Mouse (Mus musculus) forebrain, embryonic 14.5 days (tissue): Measurements from ENCODE around the gene Txk. TPM values are rescaled to one million over a fixed set of nuclear protein-coding genes. Genes with fewer than 3 reads are reported as not detected.

Experiments used
- ATAC-seq: fragments of 200-750 bp; cut with Nextera tagmentation; 2 replicates; pipeline ENCODE4 v1.8.0; 2017; ENCODE audit warnings: mild to moderate bottlenecking, moderate library complexity
- DNase-seq: peaks from one replicate; pipeline ENCODE4 v3.0.0-alpha.2; 2015; ENCODE audit warnings: low spot score
- H3K27ac ChIP-seq: fragments of 300-500 bp; sonication (generic); 2 replicates; pipeline ENCODE4 v1.5.1; 2014; ENCODE audit warnings: low read depth, mild to moderate bottlenecking, control low read depth, low read length, moderate library complexity
- H3K27me3 ChIP-seq: fragments of 300-500 bp; sonication (generic); replicated peaks from 2 replicates; pipeline ENCODE4 v1.6.1; 2014; ENCODE audit warnings: low read length, control low read depth, mixed read lengths; ENCODE audit not compliant: control insufficient read depth, insufficient read depth
- H3K36me3 ChIP-seq: fragments of 300-500 bp; sonication (generic); 2 replicates; pipeline ENCODE4 v1.6.1; 2014; ENCODE audit warnings: low read length, control low read depth; ENCODE audit not compliant: control insufficient read depth, insufficient read depth
- H3K4me1 ChIP-seq: fragments of 300-500 bp; sonication (generic); 2 replicates; pipeline ENCODE4 v1.6.1; 2014; ENCODE audit warnings: antibody characterized with exemption, low read length, control low read depth; ENCODE audit not compliant: control insufficient read depth, insufficient read depth
- H3K4me2 ChIP-seq: fragments of 300-500 bp; sonication (generic); 2 replicates; pipeline ENCODE4 v1.6.1; 2014; ENCODE audit warnings: mild to moderate bottlenecking, control low read depth, low read length
- H3K4me3 ChIP-seq: fragments of 300-500 bp; sonication (generic); 2 replicates; pipeline ENCODE4 v1.5.1; 2014; ENCODE audit warnings: low read depth, low read length, control low read depth
- H3K9ac ChIP-seq: fragments of 300-500 bp; sonication (generic); 2 replicates; pipeline ENCODE4 v1.6.1; 2014; ENCODE audit warnings: mild to moderate bottlenecking, low read length, control low read depth, moderate library complexity
- H3K9me3 ChIP-seq: fragments of 300-500 bp; sonication (generic); replicated peaks from 2 replicates; pipeline ENCODE4 v1.6.1; 2016; ENCODE audit warnings: low read length, control low read depth, mixed read lengths; ENCODE audit not compliant: control insufficient read depth
- WGBS: fragments of 180-500 bp; shearing (Covaris S2); extraction: QIAGEN DNeasy Blood & Tissue Kit; methylation state at CpG from one replicate; pipeline ENCODE4 v1.1.7; 2014; 5-methylcytosine and 5-hydroxymethylcytosine counted together
- polyA plus RNA-seq: library from polyadenylated mRNA; unstranded; fragments of >200 nt; fragmentation: Nextera tagmentation; extraction: Ambion mirVana; gene quantifications from 2 replicates; pipeline ENCODE4 v1.2.1, GENCODE M21; 2014

Gene Txk
- polyA plus RNA-seq, 1 experiment from 2014 or later: not detected

- no peaks in the 10 kb centered on the region for H3K36me3 ChIP-seq
- H3K27ac ChIP-seq: no peak overlapping the region
- H3K9me3 ChIP-seq: no peaks in the 10 kb centered on the region
- no peak for DNase-seq
- no peak overlapping the region for H3K9ac ChIP-seq
- no peaks in the 10 kb centered on the region for H3K27me3 ChIP-seq
- no peak overlapping the region for H3K4me3 ChIP-seq
- no peak overlapping the region for H3K4me2 ChIP-seq
- no peak for ATAC-seq
- H3K4me1 ChIP-seq: no peaks in the 10 kb centered on the region
- 96% methylated on average over 7 of the region's 7 CpGs for WGBS
These were observed 30.5 kb upstream of the Txk start for GRCm38 (mm10) chr5:72783123-72783522.

- H3K9ac ChIP-seq: no peak overlapping the region
- no peak overlapping the region for H3K27ac ChIP-seq
- H3K27me3 ChIP-seq: no peaks in the 10 kb centered on the region
- no peak for ATAC-seq
- H3K4me1 ChIP-seq: no peaks in the 10 kb centered on the region
- WGBS: 88% methylated on average over 11 of the region's 11 CpGs
- no peaks in the 10 kb centered on the region for H3K36me3 ChIP-seq
- H3K9me3 ChIP-seq: no peaks in the 10 kb centered on the region
- H3K4me2 ChIP-seq: no peak overlapping the region
- DNase-seq: no peak
- H3K4me3 ChIP-seq: no peak overlapping the region
These were observed 29.2 kb upstream of the Txk start for GRCm38 (mm10) chr5:72781776-72782175.

DNA sequence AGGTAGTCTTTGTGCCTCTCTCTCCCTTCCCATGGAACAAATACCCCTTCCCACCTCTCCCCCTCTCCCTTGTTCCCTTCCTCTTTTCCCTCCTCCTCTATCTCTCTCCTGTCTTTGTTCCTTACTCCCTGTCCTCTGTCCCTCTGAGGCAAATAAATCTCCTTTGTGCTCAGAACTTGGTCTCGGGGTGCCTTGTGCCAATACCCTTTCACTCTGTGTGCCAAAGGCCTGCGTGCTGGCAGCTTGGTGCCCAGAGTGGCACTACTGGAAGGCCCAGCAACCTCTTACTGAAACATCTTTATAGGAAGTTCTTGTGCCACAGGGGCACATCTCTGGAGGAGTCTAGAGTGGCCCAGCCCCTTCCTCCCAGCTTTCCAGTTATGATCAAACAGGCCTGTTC is 24.0 kb upstream of the Txk start:
- DNase-seq: no peak
- Histone ChIP-seq H3K4me1 (no peaks in the 10 kb centered on the region), H3K9ac (no peak overlapping the region), H3K9me3 (no peaks in the 10 kb centered on the region), H3K36me3 (no peaks in the 10 kb centered on the region), H3K27me3 (no peaks in the 10 kb centered on the region), H3K27ac (no peak overlapping the region), H3K4me2 (no peak overlapping the region), H3K4me3 (no peak overlapping the region)
- 69% methylated on average over 2 of the region's 2 CpGs for WGBS
- ATAC-seq: no peak

- 74% methylated on average over 2 of the region's 2 CpGs for WGBS
- H3K27me3 ChIP-seq: no peaks in the 10 kb centered on the region
- ATAC-seq: no peak
- H3K27ac ChIP-seq: no peak overlapping the region
- H3K4me2 ChIP-seq: no peak overlapping the region
- no peaks in the 10 kb centered on the region for H3K9me3 ChIP-seq
- no peak overlapping the region for H3K4me3 ChIP-seq
- no peaks in the 10 kb centered on the region for H3K4me1 ChIP-seq
- no peak for DNase-seq
- H3K9ac ChIP-seq: no peak overlapping the region
- no peaks in the 10 kb centered on the region for H3K36me3 ChIP-seq
These were observed 23.6 kb upstream of the Txk start for GRCm38 (mm10) chr5:72776127-72776526.

- Histone ChIP-seq H3K9me3 (no peaks in the 10 kb centered on the region), H3K27me3 (no peaks in the 10 kb centered on the region), H3K4me1 (no peaks in the 10 kb centered on the region), H3K9ac (no peak overlapping the region), H3K27ac (no peak overlapping the region), H3K4me3 (no peak overlapping the region), H3K36me3 (no peaks in the 10 kb centered on the region), H3K4me2 (no peak overlapping the region)
- 85% methylated on average over 6 of the region's 6 CpGs for WGBS
- DNase-seq (no peak), ATAC-seq (no peak)
These were observed 17.3 kb upstream of the Txk start for GRCm38 (mm10) chr5:72769841-72770240.

DNA sequence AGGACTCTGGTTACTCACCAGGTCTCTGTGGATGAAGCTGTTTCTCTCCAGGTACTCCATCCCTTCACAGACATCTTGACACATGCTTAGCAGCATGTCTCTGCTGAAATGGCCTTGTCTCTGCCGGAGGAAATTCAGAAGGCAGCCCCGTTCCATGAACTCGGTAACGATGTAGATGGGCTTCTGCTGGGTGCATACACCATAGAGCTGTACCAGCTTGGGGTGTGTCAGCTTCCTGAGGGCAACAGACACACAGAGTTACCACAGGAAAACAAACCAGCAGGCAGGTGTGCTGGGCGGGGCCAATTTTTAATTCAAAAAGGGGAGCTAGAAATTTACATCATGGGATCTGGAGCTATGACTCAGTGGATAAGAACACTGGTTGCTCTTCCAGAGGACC is 11.0 kb upstream of the Txk start:
- no peak overlapping the region for H3K4me2 ChIP-seq
- H3K4me3 ChIP-seq: no peak overlapping the region
- H3K36me3 ChIP-seq: no peaks in the 10 kb centered on the region
- peaks cover 7% of the 10 kb centered on the region for H3K4me1 ChIP-seq
- H3K27me3 ChIP-seq: no peaks in the 10 kb centered on the region
- DNase-seq (no peak), ATAC-seq (no peak)
- no peak overlapping the region for H3K27ac ChIP-seq
- WGBS: 91% methylated on average over 5 of the region's 5 CpGs
- H3K9me3 ChIP-seq: no peaks in the 10 kb centered on the region
- H3K9ac ChIP-seq: no peak overlapping the region

DNA sequence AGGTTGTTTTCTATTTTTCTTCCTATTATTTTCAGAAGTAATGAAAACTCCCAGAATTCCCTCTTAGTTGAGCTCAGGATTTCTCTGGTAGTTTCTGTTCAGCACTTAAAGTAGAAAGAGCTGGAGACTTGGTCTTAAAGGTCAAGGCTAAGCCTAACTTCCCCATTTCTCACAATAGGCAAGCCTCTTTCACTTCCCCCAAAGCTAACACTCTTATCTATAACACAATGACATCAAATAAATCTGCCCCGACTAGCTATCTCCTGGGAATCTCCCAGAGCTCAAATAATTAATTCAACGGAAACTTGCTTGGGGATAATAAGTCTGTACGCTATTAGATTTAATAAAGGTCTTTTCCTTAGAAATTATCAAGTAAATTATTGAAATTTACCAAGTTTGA is 10.4 kb upstream of the Txk start:
- DNase-seq (no peak), ATAC-seq (no peak)
- no peaks in the 10 kb centered on the region for H3K36me3 ChIP-seq
- 81% methylated on average over 3 of the region's 3 CpGs for WGBS
- no peak overlapping the region for H3K9ac ChIP-seq
- H3K27ac ChIP-seq: no peak overlapping the region
- H3K4me2 ChIP-seq: no peak overlapping the region
- no peak overlapping the region for H3K4me3 ChIP-seq
- H3K9me3 ChIP-seq: no peaks in the 10 kb centered on the region
- peaks cover 7% of the 10 kb centered on the region for H3K4me1 ChIP-seq
- no peaks in the 10 kb centered on the region for H3K27me3 ChIP-seq

DNA sequence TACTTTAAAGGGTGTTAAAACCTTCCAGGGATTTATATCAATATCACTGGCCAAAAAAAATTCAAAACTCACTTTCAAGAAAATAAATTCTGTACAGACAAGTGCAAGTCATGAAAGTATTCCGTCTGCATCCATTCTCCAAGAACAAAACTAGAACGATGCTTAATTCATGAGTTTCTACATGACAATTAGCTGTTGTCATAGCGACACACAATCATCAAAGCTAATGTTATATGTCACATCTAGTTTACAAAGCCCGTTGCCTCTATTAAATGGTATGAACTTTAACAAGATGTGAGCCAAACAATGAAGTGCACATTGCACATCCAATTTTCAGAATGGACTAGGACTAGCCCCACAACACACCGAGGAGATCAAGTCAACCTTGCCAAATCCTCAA is 9.2 kb upstream of the Txk start:
- Histone ChIP-seq H3K4me2 (no peak overlapping the region), H3K27me3 (no peaks in the 10 kb centered on the region), H3K27ac (no peak overlapping the region), H3K9me3 (no peaks in the 10 kb centered on the region), H3K4me3 (no peak overlapping the region), H3K36me3 (no peaks in the 10 kb centered on the region), H3K4me1 (peaks cover 7% of the 10 kb centered on the region), H3K9ac (no peak overlapping the region)
- ATAC-seq (0 out of 2 replicates have a peak, but pooled peaks have one; percentile 25), DNase-seq (peak; percentile 52)
- WGBS: 27% methylated on average over 5 of the region's 5 CpGs

DNA sequence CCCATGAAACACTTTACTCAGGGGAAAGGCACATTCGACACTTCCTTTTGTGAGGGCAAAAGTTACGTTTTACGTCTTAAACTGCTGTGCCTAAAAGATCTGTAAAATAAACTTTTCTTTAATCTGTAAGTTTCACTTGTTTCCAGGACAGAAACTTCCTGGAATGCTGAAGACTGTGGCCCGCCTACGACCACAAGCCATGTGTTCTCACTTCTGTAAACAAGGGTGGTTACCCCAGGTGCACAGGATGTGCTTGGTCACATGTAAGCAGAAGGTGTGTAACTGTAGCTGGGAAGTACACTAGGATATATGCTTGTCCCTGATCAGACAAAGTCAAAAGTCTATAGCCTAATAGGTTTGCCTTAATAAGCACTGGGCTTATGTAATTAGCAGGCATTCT is 8.7 kb upstream of the Txk start:
- Histone ChIP-seq H3K4me2 (no peak overlapping the region), H3K9ac (no peak overlapping the region), H3K9me3 (no peaks in the 10 kb centered on the region), H3K4me3 (no peak overlapping the region), H3K36me3 (no peaks in the 10 kb centered on the region), H3K27ac (no peak overlapping the region), H3K27me3 (no peaks in the 10 kb centered on the region), H3K4me1 (peaks cover 7% of the 10 kb centered on the region)
- WGBS: 87% methylated on average over 5 of the region's 5 CpGs
- ATAC-seq (no peak), DNase-seq (no peak)
